Mouse (Mus musculus) skeletal muscle tissue, postnatal 0 days (tissue): ENCODE results near the gene Chd1l. TPM values are rescaled to one million over a fixed set of nuclear protein-coding genes. Genes with fewer than 3 reads are reported as not detected.

Source experiments
- polyA plus RNA-seq: library from polyadenylated mRNA; unstranded; fragments of >200 nt; fragmentation: Nextera tagmentation; extraction: Ambion mirVana; gene quantifications from 2 replicates; pipeline ENCODE4 v1.2.1, GENCODE M21; 2015

Gene Chd1l
- 8.5 and 9.5 TPM in 2 replicates for polyA plus RNA-seq

DNA sequence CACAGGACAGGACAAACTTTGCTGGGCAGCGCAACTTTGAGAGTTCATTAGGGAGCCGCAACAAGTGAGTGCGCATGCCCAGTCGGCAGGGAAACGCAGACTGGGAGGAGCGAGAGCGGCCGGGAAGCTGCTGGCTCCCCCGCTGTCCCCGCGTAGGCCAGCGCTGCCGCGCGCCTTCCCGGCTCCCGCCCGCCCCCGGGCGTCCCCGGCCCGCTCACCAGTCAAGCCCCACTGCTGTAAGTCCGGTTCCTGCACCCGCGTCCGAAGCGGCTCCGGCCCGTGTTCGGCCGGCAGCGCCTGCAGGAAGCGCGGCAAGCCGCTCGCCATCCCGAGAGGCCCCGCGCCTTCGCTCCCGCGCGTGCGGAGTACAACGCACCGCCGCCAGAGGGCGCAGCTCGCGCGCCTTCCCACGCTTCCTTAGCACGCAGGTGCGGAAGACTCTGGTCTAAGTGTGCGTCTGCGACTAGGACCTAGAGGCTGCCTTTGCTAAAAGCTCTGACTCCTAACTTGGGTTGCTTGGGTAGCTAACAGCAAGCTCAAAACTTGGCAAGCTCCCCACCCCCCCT, at the start of gene Chd1l:
TSS of gene Chd1l (minus strand) at position 359 of the 566 bp plus-strand sequence.

DNA sequence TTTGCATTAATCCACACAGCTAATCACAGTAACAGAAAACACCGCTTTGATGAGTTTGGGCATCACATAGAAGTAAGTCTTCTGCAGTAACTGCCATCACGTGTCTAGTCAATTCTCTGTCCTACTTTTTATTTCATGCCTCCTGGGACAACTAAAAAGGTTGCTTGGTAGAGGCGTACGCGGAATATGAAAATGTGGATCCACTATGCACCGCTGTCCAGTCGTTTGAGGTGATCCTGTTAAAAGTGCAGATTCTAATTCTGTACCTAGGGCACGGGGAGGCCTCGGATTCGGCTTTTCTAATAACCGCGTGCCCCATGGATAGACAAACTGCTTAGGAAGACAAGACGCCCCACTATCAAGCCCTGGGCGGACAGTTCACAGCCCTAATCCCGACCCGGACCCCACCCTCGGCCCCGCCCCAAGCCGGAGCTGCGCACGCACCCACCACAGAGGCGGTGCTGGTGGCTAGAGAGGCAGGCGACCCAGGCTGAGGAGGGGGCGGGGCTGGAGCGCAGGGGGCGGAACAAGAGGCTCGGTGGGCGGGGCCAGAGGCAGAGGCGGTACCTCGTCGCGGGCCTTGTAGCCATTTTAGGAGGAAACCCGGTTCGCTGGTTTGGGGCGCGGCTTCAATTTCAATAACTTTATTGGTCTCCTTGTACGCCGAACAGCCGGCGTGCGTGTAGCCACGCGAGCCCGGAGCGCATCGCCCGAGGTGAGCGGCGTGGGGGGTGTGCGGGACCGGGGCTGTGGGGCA, 47.8 kb upstream of the Chd1l start, which contains the start of gene Prkab2:
TSS of gene Prkab2 (plus strand) at position 539 of the 757 bp plus-strand sequence.

DNA sequence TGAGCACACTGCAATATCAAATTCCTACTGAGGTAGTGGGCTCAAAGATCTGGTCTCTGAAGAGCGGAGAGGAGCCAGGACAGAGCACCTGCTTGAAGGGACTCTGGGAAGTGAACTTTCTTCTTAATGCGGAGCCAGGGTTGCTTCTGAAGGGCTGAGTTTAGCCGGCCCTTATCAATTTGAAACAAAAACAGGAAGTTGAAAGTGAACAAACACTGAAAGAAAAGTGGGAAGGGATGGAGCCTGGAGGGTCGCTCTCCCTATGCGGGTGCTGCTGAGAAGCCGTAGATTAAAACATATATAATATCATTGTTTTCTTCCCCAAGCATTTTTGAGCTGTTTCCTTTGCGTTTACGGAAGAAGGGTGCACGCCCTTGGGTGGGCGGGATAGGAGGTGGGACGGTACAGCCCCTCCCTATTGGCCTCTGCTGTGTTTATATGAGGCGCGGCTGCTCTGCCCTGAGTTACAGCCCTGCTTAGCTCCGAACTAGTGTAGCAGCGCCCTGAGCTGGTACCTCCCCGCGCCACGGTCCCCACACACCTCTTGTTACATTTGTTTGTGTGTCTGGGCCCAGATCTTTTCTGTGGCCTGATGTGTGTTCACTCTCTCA, 18.5 kb upstream of the Chd1l start, which contains the start of gene Fmo5:
TSS of gene Fmo5 (plus strand) at position 414 of the 611 bp plus-strand sequence.

Other genes with a start within 250 kb of the Chd1l start
- gene Olfr1402, start 188.2 kb downstream of the Chd1l start, polyA plus RNA-seq: 0.04 TPM in 1 of 2 replicates, not detected in the other
- gene Fmo5, start 18.6 kb upstream of the Chd1l start, polyA plus RNA-seq: 2.9 and 3.4 TPM in 2 replicates
- gene Prkab2, start 48.0 kb upstream of the Chd1l start, polyA plus RNA-seq: 21.4 and 25.7 TPM in 2 replicates
- not detected in 2 replicates for gene Gm17651, start 64.5 kb upstream of the Chd1l start, polyA plus RNA-seq